Mouse (Mus musculus) embryonic fibroblast, embryonic 13.5 days (primary cell): ENCODE measurements at regions not wholly inside any gene's neighbourhood (a gene's known extent, or its start where the extent isn't known, plus 50 kb on each side); places are given as distances from the start of the nearest gene placed in this dataset.

ENCODE experiments used
- H3K27ac ChIP-seq: 2 replicates; pipeline ENCODE4 v1.5.1; 2012; ENCODE audit warnings: low read length, control low read depth, inconsistent platforms; ENCODE audit not compliant: insufficient read depth
- H3K4me1 ChIP-seq: 2 replicates; pipeline ENCODE4 v1.6.1; 2011; ENCODE audit warnings: low read length; ENCODE audit not compliant: control insufficient read depth, insufficient read depth
- H3K4me3 ChIP-seq: 2 replicates; pipeline ENCODE4 v1.5.1; 2011; ENCODE audit warnings: mild to moderate bottlenecking, control low read depth, low read length; ENCODE audit not compliant: insufficient read depth
- CTCF ChIP-seq: IDR thresholded peaks from 2 replicates; pipeline ENCODE4 v1.5.1; 2011; ENCODE audit warnings: mild to moderate bottlenecking, control low read depth, low read length, moderate library complexity, borderline replicate concordance; ENCODE audit not compliant: insufficient read depth
- POLR2A ChIP-seq: IDR thresholded peaks from 2 replicates; pipeline ENCODE4 v1.6.1; 2011; ENCODE audit warnings: low read depth, mild to moderate bottlenecking, control low read depth, low read length, moderate library complexity

- no peak overlapping the region for H3K4me3 ChIP-seq
- H3K4me1 ChIP-seq, result no peaks in the 10 kb centered on the region
- H3K27ac ChIP-seq, result no peak overlapping the region
- no peak for TF ChIP-seq POLR2A
- no peak for TF ChIP-seq CTCF
Observed at GRCm38 (mm10) chr19:53444646-53445045, 54.3 kb upstream of the Smndc1 start.

DNA sequence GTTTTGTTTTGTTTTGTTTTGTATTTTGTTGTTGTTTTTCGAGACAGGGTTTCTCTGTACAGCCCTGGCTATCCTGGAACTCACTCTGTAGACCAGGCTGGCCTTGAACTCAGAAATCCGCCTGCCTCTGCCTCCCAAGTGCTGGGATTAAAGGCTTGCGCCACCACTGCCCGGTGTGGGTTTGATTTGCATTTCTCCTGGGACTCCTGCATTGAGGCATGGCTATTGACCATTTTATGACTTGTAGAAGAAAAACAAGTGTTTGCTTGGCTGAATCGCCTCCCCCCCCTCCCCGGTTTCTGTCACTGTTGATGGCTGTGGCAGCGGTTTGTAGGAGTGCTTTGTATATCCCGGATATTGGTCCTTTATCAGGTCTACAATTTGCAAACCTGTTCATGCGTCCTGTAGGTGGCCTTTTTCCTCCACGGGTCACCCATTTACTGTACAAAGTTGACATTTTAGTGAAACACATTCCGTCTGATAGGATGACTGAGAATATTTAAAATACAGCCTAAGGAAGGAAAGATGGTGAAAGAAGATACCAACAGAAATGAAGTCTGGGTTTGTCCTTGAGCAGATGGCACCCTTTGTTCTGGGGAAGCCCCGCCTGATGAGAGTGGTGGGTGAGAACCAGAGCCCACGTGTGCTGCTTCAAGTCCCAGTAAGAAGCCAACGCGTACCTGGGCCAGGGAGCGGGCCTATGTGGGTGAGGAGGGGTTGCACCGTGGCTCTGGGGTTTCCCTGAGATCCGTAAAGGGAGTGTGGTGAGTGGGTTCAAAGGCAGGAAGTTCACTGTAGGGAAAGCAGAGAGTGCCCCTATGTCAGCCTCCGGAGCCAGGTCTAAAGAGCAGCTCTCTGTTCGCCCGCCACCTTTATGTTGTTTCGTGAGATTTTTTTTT is 52.6 kb upstream of the Smndc1 start:
- no peak for TF ChIP-seq CTCF
- TF ChIP-seq POLR2A, result no peak
- H3K4me3 ChIP-seq, result no peak overlapping the region
- H3K27ac ChIP-seq, result no peak overlapping the region
- no peaks in the 10 kb centered on the region for H3K4me1 ChIP-seq

GRCm38 (mm10) chr19:53442132-53442610 is 51.8 kb upstream of the Smndc1 start:
- Histone ChIP-seq H3K4me1 (no peaks in the 10 kb centered on the region), H3K27ac (no peak overlapping the region)
- TF ChIP-seq POLR2A (no peak), CTCF (no peak)

DNA sequence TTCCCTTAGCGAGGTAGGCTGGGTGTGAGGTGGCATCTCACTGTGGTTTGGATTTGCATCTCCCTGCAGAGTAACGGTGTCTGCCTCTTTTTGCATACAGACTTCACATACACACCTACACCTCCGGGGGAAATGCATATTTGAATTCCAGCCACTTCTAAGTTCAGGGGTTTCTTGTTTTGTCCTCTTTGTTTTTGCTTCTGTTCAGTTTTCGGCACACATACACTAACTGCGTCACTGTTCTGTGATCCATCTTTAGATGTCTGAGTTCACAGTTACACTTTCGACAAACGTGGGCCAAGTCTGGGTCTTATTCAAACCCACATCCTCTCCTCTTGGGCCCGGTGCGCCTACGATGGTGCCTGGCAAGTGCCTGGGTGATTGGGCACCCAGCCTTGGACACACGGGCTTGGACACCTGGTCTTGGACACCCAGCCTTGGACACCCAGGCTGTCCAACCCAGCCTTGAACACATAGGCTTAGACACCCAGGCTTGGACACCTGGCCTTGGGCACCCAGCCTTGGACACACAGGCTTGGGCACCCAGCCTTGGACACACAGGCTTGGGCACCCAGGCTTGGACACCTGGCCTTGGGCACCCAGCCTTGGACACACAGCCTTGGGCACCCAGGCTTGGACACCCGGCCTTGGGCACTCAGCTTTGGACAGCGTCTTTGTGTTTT is 51.2 kb upstream of the Smndc1 start:
- H3K4me3 ChIP-seq, result no peak overlapping the region
- no peak for TF ChIP-seq POLR2A
- TF ChIP-seq CTCF, result no peak
- no peak overlapping the region for H3K27ac ChIP-seq
- no peaks in the 10 kb centered on the region for H3K4me1 ChIP-seq

More at GRCm38 (mm10) chr19:53442132-53442610, 51.8 kb upstream of the Smndc1 start:
- H3K4me3 ChIP-seq, result no peak overlapping the region

DNA sequence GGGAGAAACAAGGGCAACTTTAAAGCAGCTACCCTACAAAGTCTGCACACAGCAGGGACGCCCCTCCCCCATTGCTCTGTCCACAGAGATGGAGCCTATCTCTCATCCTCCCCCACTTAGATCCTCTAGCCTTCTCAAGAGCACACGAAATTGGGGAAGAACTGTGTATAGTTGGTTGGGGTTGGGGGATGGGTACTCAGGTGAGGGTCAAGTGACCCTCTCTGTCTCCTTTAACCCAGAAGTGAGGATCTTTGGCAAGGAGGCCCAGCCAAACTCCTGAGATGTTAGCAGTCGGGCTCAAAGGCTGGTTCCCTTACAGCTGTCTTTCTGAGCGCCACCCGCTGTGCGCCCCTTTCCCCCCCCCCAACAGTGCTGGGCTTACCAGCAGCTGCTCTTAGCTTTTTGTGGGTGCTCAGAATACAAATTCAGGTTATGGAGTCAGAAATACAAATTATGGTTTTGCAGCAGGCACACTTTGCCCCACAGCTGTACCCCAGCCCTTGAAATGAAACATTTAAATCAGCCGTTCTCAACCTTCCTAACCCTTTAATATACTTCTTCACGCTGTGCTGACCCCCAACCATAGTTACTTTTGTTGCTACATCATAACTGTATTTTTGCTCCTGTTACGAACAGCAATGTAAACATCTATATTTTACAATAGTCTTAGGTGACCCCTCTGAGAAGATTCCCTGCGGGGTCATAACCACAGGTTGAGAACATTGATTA is 50.1 kb upstream of the Smndc1 start:
- no peak overlapping the region for H3K4me3 ChIP-seq
- TF ChIP-seq POLR2A (no peak), CTCF (no peak)
- H3K4me1 ChIP-seq, result no peaks in the 10 kb centered on the region
- H3K27ac ChIP-seq, result no peak overlapping the region
